Mouse (Mus musculus): Measurements from ENCODE around the gene Pank3.

Gene Pank3

GRCm38 (mm10) chr11:35769188-35769745 lies at the start of gene Pank3:
Pank3 (plus strand) TSS chr11:35769484.
- DNase-seq (ENCODE audit: low read depth, low spot score) = peak; percentile 99

DNA sequence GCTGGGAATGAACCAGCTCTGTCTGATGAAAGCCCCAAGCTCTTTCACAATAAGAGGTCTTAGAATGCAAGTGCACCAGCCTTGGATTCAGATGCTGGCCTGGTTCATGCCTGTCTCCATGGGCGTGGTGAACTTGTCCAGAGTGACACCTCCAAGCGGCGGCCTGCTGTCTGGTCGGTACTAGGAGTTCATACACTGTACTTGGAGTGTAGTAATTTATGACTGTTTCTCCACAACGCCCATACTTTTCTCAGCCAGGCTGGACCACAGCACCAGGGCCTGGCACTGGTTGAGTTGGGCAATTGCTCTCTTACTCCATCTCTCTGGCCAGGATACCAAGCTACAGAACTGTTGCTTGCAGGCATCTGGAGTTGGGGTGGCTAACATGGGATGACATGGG lies 45.4 kb upstream of the Pank3 start:
- DNase-seq (ENCODE audit: low read depth, low spot score) = no peak

DNA sequence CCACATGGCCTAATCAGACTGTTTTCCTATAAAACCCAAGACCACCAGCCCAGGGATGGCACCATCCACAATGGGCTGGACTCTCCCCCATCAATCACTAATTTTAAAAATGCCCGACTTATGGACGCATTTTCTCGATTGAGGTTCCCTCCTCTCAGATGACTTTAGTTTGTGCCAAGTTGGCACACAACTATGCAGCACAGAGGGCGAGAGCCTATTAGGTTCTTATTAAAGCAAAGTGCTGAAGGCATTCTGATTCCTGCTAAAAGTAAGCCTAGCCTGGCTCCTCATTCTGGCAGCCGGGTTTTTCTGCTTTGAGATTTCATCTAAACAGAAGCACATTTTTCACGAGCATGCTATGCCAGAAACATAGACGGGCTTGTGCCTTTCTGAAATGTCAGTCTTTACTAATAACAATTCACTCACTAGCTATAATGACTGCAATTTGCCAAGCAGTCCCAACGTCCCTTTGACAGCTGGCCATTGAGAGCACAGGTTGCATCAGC lies 42.9 kb upstream of the Pank3 start:
- DNase-seq (ENCODE audit: low read depth, low spot score) = no peak

- DNase-seq (ENCODE audit: low read depth, low spot score) = no peak
Measured at GRCm38 (mm10) chr11:35728200-35728599, 41.1 kb upstream of the Pank3 start.

DNA sequence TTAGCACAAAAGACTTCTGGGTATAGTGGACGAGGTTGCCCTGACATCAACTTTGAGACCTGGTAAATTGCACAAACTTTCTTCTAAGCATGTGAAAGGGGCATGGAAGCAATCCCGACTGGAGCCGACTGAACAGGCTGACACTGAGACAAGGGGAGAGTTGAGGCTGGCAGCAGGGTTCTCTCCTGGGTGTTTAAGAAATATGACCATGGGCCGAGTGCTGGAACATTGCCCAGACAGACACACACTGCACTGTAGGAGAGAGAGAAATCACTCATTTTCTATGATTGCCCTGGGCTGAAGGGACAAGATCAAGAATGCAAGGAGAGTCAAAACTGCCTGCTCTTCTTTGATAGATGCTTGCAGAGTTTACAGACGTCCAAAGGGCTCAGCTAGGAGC lies 40.1 kb upstream of the Pank3 start:
- DNase-seq (ENCODE audit: low read depth, low spot score) = peak; percentile 16

DNA sequence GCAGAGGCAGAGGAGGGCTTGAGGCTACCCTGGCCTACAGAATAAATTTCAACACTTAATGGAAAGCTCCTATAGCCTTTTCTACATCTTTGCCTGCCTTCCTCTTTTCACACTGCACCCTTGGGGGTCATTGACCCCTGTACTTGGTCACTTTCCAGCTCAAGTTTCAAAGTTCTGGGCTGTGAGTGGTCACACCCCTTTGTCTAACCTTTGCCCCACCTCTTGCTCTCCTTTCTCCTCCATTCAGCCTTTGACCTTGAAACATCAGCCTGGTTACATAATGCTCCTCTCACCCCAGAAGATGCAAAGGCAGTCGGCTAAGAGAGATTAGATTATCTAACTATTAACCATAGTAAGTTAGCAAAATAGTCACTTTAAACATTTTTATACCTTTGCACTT lies 36.9 kb upstream of the Pank3 start:
- no peak for DNase-seq (ENCODE audit: low read depth, low spot score)

GRCm38 (mm10) chr11:35736817-35737216 lies 32.5 kb upstream of the Pank3 start:
- DNase-seq (ENCODE audit: low read depth, low spot score) = no peak

DNA sequence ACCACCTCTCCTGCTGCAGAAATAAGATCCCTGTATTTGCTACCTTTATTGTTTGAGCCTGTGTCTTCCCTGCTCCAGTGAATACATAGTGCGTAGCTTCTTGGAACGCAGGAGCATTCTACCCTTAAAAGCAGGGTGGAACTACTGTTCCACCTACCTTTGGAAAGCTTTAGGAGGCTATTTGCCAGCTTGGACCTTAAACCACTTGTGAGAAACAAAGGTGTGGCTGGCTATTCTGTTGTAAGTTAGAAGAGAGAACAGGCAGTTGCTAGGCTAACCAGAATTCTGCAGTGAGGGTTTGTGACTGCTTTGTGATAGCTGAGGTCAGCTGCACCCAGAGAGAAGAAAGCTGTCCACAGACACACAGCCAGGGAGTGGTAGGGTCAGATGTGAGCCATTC lies 32.0 kb upstream of the Pank3 start:
- no peak for DNase-seq (ENCODE audit: low read depth, low spot score)

- DNase-seq (ENCODE audit: low read depth, low spot score) = no peak
Measured at GRCm38 (mm10) chr11:35738102-35738501, 31.2 kb upstream of the Pank3 start.

DNA sequence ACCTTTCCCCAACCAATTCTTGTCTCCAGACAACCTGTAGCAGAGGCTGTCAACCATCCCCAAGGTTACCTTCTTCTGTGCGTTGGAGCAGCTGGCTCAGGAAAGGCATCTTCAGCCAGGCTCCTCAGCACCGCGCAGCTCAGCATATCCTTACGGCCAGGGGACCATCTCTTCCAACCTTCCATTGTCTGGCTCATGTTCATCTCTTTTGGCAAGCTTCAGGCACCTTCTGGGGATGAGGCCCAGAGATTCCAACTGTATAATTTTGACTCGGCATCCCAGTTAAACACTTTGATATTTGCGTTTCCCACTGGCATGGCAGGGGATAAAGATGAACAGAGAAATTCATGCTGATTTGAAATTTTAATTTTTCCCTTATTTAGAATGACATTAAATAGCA lies 25.7 kb upstream of the Pank3 start:
- no peak for DNase-seq (ENCODE audit: low read depth, low spot score)

GRCm38 (mm10) chr11:35744571-35744970 lies 24.7 kb upstream of the Pank3 start:
- DNase-seq (ENCODE audit: low read depth, low spot score) = no peak

GRCm38 (mm10) chr11:35750578-35750977 lies 18.7 kb upstream of the Pank3 start:
- DNase-seq (ENCODE audit: low read depth, low spot score) = peak; percentile 29

- no peak for DNase-seq (ENCODE audit: low read depth, low spot score)
Measured at GRCm38 (mm10) chr11:35754906-35755418, 14.3 kb upstream of the Pank3 start.

DNA sequence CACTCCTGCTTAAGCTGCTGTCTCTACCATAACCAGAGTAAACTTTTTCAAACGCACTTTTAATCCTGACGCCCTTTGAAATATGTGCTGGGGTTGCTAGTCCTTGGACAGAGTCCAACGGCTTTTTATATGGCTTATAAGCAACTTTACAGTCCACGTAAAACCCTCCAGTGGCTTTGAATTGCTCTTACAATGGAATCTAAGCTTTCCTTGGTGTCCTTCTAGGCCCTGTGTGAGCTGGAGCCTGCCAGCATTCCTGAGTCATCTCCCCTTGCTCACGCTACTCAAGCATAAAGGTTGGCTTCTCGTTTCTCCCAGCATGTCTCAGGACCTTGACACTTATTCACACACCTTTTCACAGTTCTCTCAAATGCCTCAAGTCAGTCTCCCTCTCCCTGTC lies 13.7 kb upstream of the Pank3 start:
- no peak for DNase-seq (ENCODE audit: low read depth, low spot score)

- DNase-seq (ENCODE audit: low read depth, low spot score) = no peak
Measured at GRCm38 (mm10) chr11:35756411-35757303, 12.6 kb upstream of the Pank3 start.

DNA sequence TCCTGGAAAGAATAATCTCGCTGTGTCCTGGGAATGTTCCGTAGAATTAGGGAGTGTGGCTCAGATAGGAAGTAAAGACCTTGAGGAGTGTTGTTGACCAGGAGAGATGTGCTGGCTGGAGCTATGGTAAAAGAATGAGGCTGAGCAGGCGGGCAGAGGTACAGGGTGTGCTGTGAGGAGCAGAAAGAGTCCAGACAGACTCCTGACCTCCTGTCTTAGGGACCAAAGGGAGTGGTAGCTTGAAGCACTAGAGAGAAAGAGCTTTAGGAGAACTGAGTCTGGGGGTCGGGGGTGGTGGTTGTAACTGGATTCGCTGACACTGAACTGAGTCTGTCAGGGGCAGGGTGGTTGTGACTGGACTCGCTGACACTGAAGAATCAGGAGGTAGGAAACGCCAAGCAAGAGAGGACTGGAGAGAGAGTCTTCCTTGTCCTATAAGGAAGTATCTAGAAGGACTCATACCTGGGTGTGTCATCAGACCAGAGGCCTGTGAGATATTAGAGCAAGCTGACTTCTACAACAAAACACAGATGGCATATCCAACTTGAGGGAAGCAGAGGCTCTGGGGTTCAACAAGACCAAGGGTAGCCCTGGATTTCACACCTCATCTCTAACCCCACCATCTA lies 9.2 kb upstream of the Pank3 start:
- DNase-seq (ENCODE audit: low read depth, low spot score) = no peak

DNA sequence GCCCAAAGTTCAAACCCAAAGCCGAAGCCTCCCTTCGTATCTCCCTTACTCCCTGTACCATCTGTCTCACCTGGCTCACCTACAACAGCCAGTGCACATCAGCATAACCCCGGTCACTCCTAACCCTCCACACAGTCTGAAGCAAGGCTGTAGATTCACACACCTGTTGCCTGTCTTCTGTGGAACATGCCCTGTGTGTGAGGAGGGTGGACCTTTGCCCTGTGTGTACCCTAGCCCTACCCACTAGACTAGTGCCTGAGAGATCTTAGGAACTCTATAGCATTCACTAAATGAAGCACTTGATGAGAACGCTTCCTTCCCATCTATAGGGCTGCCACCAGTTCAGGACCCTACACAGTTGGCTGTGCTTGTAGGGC lies 8.7 kb upstream of the Pank3 start:
- no peak for DNase-seq (ENCODE audit: low read depth, low spot score)

GRCm38 (mm10) chr11:35766845-35767244 lies 2.4 kb upstream of the Pank3 start:
- DNase-seq (ENCODE audit: low read depth, low spot score) = peak; percentile 51

DNA sequence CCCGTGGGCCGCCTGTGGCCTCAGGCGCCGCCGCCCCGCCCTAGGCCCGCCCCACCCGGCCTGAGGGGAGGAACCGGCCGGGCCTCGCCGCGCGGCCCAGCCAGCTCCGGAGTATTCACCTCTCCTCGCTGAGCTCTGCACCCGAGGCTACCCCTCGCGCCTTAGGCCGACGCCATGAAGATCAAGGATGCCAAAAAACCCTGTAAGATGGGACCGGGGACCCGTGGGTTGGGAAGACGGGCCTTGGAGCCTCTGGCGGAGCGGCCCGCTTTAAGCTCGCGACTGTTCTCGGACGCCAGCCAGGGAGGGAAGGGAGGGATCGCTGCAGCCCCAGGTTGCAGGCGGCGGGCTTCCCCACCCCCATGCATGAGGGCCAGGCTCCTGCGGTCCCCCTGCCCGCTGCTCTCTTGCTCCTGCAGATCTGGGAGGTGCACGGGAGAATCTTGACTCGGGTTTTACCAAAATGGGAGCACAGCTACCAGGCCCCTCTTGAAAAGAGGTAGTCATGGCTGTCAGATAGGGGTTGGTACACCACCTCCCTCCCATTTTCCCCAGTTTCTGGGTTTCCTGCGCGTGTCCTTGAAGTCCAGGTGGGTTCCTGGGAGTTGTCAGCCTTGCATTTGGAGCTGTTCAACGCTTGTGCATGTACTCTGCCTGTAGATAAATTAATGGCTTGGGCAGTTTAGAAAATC lies 608 bp downstream of the Pank3 start:
- DNase-seq (ENCODE audit: low read depth, low spot score) = peak; percentile 65

GRCm38 (mm10) chr11:35770741-35771504 lies 1.6 kb downstream of the Pank3 start:
- peak; percentile 16 for DNase-seq (ENCODE audit: low read depth, low spot score)

- no peak for DNase-seq (ENCODE audit: low read depth, low spot score)
Measured at GRCm38 (mm10) chr11:35775606-35776005, 6.3 kb downstream of the Pank3 start.
